Mouse (Mus musculus) heart, postnatal 14 days (tissue): Measurements from ENCODE around the gene Dyrk1a. TPM values are rescaled to one million over a fixed set of nuclear protein-coding genes. Genes with fewer than 3 reads are reported as not detected.
A peak's percentile ranks its signal among the peaks of the same experiment; 100 is the strongest.

Experiments
- DNase-seq, 2 experiments: peaks; one replicate each; pipeline ENCODE4 v3.0.0; 2021 to 2022
- intact Hi-C: fragments of 180-260 bp; cut with DNase I; formaldehyde crosslinking; loops from one replicate; pipeline ENCODE4 v1.15.1; 2025
- total RNA-seq, 2 experiments: library from RNA; stranded (reverse); gene quantifications; 2 replicates each; pipeline ENCODE4 v1.2.3; 2021

Gene Dyrk1a
- total RNA-seq, 2 experiments from 2014 or later = 68.6 to 69.6 TPM

- intact Hi-C loops = loop anchor here (2.0 to 5.0 kb wide), 3 partner anchors 48 to 156 kb away; partner anchors contain the start of genes Dyrk1a and Vps26c
- DNase-seq = no peak
Measured at GRCm38 (mm10) chr16:94619301-94619700, 49.5 kb downstream of the Dyrk1a start.

GRCm38 (mm10) chr16:94624871-94625270, 55.1 kb downstream of the Dyrk1a start:
- peak in 1 of 2 experiments; percentile 45 for DNase-seq
- intact Hi-C loops = no loop called here

- DNase-seq = no peak
- intact Hi-C loops = no loop called here
Measured at GRCm38 (mm10) chr16:94625639-94626038, 55.8 kb downstream of the Dyrk1a start.

GRCm38 (mm10) chr16:94627736-94628135, 57.9 kb downstream of the Dyrk1a start:
- intact Hi-C loops = no loop called here
- no peak for DNase-seq

GRCm38 (mm10) chr16:94628976-94629729, 59.3 kb downstream of the Dyrk1a start:
- no peak for DNase-seq
- intact Hi-C loops = no loop called here

GRCm38 (mm10) chr16:94631984-94632383, 62.2 kb downstream of the Dyrk1a start:
- intact Hi-C loops = no loop called here

GRCm38 (mm10) chr16:94632424-94632963, 62.7 kb downstream of the Dyrk1a start:
- DNase-seq = no peak
- intact Hi-C loops = no loop called here

More at GRCm38 (mm10) chr16:94631984-94632383, 62.2 kb downstream of the Dyrk1a start:
- no peak for DNase-seq

- intact Hi-C loops = no loop called here
- DNase-seq = no peak
Measured at GRCm38 (mm10) chr16:94633012-94633411, 63.2 kb downstream of the Dyrk1a start.

GRCm38 (mm10) chr16:94637423-94637822, 67.6 kb downstream of the Dyrk1a start:
- no peak for DNase-seq
- intact Hi-C loops = no loop called here

GRCm38 (mm10) chr16:94641799-94642198, 72.0 kb downstream of the Dyrk1a start:
- DNase-seq = no peak
- intact Hi-C loops = no loop called here

- intact Hi-C loops = no loop called here
- DNase-seq = no peak
Measured at GRCm38 (mm10) chr16:94647153-94647552, 77.3 kb downstream of the Dyrk1a start.

GRCm38 (mm10) chr16:94647925-94648324, 78.1 kb downstream of the Dyrk1a start:
- DNase-seq = no peak
- intact Hi-C loops = no loop called here

GRCm38 (mm10) chr16:94649861-94650260, 80.1 kb downstream of the Dyrk1a start:
- intact Hi-C loops = no loop called here
- no peak for DNase-seq

GRCm38 (mm10) chr16:94652091-94652713, 82.4 kb downstream of the Dyrk1a start:
- DNase-seq = no peak
- intact Hi-C loops = no loop called here

GRCm38 (mm10) chr16:94655083-94655482, 85.3 kb downstream of the Dyrk1a start:
- intact Hi-C loops = no loop called here
- no peak for DNase-seq

GRCm38 (mm10) chr16:94656891-94657290, 87.1 kb downstream of the Dyrk1a start:
- DNase-seq = no peak
- intact Hi-C loops = no loop called here

- no peak for DNase-seq
- intact Hi-C loops = no loop called here
Measured at GRCm38 (mm10) chr16:94659394-94659793, 89.6 kb downstream of the Dyrk1a start.

GRCm38 (mm10) chr16:94660221-94660620, 90.4 kb downstream of the Dyrk1a start:
- DNase-seq = no peak
- intact Hi-C loops = no loop called here

GRCm38 (mm10) chr16:94667557-94667956, 97.7 kb downstream of the Dyrk1a start:
- intact Hi-C loops = no loop called here
- no peak for DNase-seq

GRCm38 (mm10) chr16:94671313-94671712, 101.5 kb downstream of the Dyrk1a start:
- DNase-seq = no peak
- intact Hi-C loops = no loop called here

GRCm38 (mm10) chr16:94680924-94681323, 111.1 kb downstream of the Dyrk1a start:
- DNase-seq = no peak
- intact Hi-C loops = no loop called here

- no peak for DNase-seq
- intact Hi-C loops = no loop called here
Measured at GRCm38 (mm10) chr16:94681760-94682159, 112.0 kb downstream of the Dyrk1a start.
